Mouse (Mus musculus) embryonic fibroblast, embryonic 13.5 days (primary cell): Measurements from ENCODE around the gene Ntrk3.

Experiments
- CTCF ChIP-seq: IDR thresholded peaks from 2 replicates; pipeline ENCODE4 v1.5.1; 2011; ENCODE audit warnings: mild to moderate bottlenecking, control low read depth, low read length, moderate library complexity, borderline replicate concordance; ENCODE audit not compliant: insufficient read depth
- POLR2A ChIP-seq: IDR thresholded peaks from 2 replicates; pipeline ENCODE4 v1.6.1; 2011; ENCODE audit warnings: low read depth, mild to moderate bottlenecking, control low read depth, low read length, moderate library complexity

GRCm38 (mm10) chr7:78584499-78584898, 153.3 kb downstream of the Ntrk3 start:
- no peak for TF ChIP-seq CTCF
- TF ChIP-seq POLR2A = no peak
